Mouse (Mus musculus) adrenal gland, postnatal 10 days (tissue): ENCODE measurements around the gene Hvcn1. TPM values are rescaled to one million over a fixed set of nuclear protein-coding genes. Genes with fewer than 3 reads are reported as not detected.
"Not testable (repeated sequence)": the region's sequence is repeated elsewhere in the genome, so short reads cannot be mapped to it uniquely, and the experiment has no call there.

ENCODE experiments used
- DNase-seq: peaks from one replicate; pipeline ENCODE4 v3.0.0; 2021; ENCODE audit warnings: mixed read lengths
- long read RNA-seq, 2 experiments: library from polyadenylated mRNA; stranded (forward); transcript quantifications; one replicate each; pipeline ENCODE4 v2.0.0; 2021
- total RNA-seq, 2 experiments: library from RNA; stranded (reverse); gene quantifications; 2 replicates each; pipeline ENCODE4 v1.2.3; 2021

Hvcn1 gene
- total RNA-seq, result 1 to 10 TPM; 5.8 to 6.6 TPM
- long read RNA-seq, experiment 1, transcript Hvcn1-201 (8 exons, 2,790 nt), result major isoform, 7 of 14 reads
- long read RNA-seq, experiment 1, partial matches to known transcripts, result 0 of 14 reads
- long read RNA-seq, experiment 1, other reads (novel, unspliced or antisense), result 6 of 14 reads
- long read RNA-seq, experiment 2, transcript Hvcn1-202 (7 exons, 2,805 nt), result major isoform, 5 of 7 reads
- long read RNA-seq, experiment 2, partial matches to known transcripts, result 0 of 7 reads
- long read RNA-seq, experiment 2, other reads (novel, unspliced or antisense), result 1 of 7 reads

DNA sequence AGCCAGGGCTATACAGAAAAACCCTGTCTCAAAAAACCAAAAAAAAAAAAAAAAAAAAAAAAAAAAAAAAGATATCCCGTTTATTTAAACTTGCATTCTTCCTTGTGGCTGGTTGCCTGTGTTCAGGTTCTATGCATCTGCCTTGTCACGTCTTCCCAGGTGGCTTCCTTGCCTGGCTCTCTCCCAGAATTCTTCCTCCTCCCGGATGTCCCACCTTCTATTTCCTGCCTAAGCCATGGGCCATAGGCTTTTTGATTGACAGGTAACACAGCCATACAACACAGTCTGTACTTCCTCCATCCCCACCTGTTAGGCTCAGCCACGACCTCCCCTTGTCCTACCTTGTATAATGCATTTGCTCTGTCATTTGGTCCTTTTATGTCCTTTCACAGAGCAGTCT lies at the start of gene Hvcn1:
Hvcn1 (plus strand) TSS at position 330 of the 400 bp plus-strand sequence.
- DNase-seq, result no peak

DNA sequence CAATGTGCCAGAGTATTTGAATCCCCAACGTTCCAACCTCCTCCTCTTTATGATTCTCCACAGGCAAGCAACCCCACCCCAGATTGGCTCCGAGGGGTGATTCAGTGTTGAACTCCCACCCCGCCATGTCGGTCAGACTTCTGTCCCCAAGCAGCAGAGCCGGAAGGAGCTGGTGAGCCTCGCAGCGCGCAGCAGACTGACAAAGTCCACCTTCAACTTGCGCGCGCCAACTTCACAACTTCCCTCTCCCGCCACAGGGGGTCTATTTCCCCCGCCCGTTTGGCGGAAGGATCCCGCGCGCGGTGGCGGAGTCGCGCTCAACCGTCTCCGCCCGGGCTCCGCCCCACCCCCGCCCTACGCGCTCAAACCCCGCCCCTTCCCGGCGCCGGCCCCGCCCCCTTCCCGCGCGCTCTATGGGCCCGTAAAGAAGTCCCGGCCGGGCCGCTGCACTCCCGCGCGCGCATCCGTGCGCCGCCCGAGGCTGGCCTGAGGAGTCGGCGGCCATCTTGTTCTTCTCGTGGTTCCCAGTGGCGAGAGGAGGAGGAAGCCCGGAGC lies 48.7 kb upstream of the Hvcn1 start, which contains the start of gene Ppp1cc:
Ppp1cc (plus strand) TSS at position 452 of the 555 bp plus-strand sequence.
- DNase-seq, result peak; percentile 97

DNA sequence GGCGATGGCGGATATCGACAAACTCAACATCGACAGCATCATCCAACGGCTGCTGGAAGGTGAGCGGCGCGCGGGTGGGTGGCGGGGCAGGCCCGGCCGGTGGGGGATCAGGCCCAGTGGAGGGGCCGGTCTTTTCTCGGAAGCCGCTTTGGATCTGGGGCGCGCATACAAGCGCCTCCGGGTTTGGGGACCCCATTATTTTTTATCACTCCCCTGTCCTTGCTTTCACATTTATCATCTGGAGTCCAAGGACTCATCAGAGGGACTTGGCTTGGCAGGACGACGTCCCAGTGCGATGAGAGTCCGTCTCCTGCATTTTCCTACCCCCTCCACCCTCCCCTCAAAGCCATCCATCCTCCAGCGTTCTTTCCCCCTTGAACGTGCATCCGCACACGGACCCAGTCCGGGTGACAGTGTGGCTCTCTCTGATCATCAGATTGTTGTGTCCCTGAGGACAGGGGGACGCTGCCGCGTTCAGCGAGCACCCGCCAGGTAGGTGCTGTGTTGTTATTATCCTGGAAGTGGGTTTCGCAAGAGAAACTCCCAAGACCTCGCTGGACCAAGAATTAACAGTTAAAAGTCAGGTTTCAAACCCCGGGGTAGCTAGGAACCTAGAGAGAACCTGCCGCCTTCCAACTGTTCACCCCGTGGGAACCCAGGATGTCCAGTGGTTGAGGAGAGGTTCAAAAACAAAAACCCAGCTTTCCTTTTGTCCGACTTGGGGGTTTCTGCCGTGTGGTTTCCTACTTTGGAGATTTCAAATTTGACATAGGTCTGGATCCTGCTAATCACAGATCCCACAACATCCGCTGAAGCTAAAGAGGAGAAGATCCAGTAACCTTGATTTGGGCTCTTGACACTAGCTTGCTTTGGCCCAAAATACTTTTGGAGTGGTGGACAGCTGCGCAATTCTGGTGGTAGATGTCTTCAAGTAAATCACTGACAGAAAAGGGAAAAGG lies 47.8 kb upstream of the Hvcn1 start:
- DNase-seq, result peak; percentile 53

DNA sequence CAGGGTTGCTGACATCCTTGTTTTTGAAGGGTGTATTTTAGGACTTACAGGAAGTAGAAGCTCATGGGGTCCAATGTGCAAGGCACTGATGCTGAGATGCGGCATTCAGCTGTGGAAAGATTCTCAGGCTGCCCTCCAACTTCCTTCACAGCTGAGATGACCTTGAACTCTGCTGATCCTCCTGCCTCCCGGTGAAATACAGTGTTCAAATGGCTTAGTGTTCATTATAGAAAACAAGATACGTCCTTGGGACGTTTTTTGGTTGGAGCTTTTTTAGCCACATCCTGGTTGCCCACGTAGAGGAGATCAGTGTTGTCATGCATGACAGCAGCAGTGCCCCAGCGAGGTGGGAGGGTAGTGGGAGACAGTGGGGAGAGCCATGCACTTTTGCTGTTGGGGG lies 43.4 kb upstream of the Hvcn1 start:
- no peak for DNase-seq

DNA sequence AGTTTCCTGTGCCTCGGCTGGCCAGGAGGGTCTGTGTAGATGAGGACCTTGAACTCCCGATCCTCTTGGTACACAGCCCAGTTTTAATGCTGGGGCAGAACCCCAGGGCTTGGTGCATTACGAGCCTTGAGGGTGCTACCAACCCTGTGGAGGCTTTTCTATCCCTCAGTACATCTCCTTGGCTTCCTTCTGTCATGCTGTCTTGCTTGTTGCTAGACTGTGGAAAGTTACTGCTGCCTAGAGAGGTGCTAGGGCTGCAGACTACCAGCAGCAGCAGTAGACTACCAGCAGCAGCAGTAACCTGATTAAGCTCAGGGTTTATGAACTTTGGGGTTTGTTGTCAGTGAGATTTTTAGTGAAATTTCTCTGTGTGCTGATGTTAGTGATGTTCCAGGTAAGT lies 42.6 kb upstream of the Hvcn1 start:
- no peak for DNase-seq

DNA sequence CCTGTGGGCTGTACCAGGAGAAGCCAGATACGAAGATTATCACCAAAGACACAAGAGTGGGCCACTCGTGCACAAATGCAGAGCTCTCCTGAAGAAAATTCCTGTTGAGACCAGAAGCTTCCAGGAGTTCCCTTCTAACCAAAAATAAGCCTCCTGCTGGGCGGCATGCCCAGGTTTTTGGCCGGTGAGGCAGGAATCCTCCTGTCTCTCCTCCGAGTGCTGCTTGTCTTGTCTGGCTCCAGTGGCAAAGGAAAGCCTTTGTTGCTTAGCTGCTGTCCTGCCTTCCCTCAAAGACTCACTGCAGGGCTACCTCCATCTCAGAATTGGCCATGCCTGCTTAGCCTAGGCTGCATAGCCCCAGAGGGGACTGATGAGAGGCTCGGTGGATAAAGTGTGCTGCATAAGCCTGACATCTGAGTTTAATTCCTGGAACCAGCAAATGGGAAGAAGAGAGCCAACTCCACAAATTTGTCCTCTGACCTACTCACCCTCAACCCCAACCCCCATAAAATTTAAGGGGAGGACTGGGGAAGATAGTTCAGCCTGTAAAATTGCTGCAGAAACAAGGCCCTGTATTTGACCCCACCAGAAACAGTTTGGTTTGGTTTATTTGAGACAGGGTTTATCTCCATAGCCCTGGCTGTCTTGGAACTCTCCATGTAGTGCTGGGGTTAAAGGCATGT lies 41.2 kb upstream of the Hvcn1 start:
- no peak for DNase-seq

DNA sequence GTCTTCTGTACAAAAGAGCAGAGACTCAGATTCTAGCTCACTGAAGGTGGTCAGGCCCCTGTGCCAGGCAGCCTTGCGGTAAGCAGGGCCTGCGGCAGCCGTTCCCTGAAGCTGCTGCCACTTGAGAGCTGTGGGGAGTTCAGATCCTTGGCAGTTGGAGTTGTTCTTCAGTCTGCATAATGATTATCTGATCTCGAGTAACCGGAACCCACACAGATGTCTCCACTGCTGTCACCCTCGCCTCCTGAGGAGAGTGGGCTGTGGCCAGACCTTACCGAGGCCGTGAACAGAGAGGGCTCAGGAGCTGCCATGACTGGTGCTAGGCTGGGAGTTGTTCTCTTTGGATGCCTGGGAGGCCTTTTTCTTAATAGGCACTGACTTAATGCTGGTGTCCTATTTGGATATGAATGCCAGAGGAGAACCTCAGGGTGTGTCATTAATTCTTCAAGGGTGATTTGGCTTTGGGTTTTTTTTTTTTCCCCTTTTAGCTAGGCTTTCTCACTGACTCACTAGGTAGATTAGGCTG lies 39.9 kb upstream of the Hvcn1 start:
- DNase-seq, result no peak

DNA sequence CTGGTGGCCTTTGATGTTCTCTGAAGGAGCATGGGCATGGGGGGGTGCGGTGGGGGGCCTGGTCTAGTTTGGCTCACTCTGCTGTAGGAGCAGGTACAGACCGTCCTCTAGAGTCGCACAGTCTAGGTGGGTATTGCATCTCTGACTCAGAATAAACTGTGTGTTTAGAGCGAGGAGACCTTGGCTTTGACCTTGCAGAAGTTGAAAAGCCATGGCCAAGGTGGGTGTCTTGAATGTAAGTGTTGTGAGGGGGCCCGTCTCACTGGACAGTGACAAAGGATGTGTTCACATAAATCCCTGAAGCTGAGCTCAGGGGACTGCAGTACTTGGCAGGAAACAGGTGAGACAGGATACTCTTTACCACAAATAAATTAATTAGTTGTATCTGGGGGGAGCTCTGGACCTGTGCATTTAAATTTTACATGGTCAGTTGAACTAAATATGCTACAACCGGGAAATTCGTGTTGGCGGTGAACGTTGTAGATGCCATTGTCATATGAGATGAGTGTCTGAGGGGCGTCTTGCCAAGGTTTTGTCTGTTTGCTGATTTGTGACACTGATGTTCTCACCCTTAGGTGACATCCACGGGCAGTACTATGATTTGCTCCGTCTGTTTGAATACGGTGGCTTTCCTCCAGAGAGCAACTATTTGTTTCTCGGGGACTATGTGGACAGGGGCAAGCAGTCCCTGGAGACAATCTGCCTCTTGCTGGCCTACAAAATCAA lies 38.1 kb upstream of the Hvcn1 start:
- no peak for DNase-seq

DNA sequence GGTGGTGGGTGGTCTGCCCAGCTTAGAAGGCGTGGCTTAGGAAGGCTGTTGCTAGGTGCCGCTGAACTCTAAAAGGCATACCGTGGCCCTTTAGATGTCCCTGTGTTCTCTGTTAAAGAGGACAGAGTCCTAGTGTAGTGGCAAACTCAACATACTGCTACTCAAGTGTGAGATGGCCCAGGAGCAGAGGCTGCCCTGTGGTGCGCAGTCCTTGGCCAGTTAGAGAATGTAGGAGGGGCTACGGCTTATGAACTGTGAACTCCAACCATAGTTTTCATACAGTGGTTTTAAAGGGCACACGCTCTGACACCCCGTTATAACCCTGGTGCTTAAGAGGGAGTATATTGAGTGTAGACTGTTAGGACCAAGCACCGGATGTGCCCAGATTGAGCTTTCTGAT lies 35.5 kb upstream of the Hvcn1 start:
- DNase-seq, result no peak

DNA sequence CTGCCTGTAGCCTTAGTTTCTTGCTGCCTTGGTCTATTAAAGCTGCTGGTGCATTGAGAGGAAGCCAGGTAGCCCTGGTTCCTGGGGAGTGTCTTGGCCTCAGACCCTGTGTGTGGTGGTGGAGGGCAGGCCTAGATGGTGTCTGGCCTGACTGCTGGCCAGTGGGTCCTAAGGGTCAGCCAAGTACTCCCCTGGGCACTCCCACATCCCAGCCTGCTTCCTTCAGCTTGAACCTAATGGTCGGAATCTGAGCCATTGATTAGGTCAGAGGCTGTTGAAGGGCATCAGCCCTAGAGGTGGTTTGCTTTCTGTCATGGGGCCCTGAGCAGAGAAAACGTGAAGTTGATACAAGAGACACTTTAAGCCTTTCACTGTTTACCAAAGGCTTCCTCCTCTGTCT lies 31.2 kb upstream of the Hvcn1 start:
- no peak for DNase-seq

DNA sequence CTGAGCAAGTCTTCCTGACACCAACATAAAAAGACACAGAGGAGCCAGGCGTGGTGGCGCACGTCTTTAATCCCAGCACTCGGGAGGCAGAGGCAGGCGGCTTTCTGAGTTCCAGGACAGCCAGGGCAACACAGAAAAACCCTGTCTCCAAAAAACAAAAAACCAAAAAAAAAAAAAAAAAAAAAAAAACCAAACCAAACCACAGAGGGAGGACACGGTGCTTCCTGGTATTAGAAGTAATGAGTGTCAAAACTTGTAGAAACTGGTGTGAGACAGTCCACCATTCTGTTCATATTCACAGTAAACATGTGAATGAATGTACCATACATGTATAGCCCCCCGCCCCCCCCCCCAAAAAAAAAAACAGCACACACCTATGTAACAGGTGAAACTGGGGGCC lies 30.6 kb upstream of the Hvcn1 start:
- DNase-seq, result no peak

DNA sequence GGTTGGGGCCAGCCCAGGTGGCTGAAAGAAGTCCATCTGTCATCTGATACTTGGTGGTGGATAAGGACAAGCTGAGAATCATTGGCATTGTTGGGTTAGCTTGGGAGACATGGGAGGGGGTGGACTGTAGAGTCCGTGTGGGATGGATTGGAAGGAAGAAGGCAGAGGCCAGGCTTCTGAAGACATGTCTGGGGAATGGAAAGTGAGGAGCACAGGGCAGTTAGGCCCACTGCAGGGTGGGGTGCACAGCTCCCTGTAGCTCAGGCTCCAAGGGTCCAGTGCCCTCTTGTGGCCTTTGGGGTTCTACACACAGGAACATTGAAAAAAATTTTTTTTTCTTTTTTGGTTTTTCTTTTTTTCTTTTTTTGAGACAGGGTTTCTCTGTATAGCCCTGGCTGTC lies 30.2 kb upstream of the Hvcn1 start:
- DNase-seq, result peak; percentile 76

DNA sequence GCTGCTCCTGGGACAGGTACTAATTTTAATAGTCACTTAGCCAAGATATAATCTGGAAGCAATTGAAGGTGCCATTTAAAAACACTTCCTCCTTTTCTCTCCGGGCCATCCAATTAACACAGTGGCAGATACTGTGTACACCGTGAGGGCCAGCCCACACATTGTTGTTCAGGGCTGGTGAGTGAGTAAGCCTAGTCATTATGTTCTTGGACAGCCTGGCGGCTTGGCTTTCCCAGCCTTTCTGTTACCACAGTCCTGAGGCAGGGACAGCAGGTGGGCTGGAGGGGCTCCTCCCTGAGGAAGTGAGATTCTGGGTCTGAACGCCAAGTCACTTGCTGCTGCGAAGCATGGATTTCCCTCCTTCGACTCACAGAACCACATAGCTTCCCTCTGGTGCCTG lies 26.9 kb upstream of the Hvcn1 start:
- no peak for DNase-seq

DNA sequence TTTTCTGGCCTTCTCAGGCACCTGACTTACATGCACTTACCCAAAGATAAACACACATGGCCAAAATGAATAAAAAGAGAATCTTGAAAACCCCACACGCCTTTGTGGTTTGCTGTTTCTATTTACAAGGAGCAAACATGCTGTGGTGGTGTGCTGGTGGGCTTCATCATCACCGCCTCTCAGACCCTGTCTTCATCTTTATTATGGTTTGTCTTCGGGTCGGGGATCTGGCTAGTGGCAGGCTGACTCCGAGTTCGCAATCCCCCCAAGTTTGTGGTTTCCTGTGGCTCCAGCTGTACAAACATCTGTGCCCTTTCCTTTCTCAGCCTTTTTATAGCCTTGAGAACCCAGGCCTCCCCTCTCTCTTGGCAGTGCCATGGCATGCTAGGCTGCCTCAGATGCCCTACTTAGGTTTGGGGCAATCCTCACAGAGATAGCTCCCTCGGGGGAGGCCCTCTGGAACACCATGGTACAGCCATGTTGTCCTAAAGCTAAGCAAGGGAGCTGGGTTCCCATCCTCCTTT lies 22.3 kb upstream of the Hvcn1 start:
- DNase-seq, result no peak

DNA sequence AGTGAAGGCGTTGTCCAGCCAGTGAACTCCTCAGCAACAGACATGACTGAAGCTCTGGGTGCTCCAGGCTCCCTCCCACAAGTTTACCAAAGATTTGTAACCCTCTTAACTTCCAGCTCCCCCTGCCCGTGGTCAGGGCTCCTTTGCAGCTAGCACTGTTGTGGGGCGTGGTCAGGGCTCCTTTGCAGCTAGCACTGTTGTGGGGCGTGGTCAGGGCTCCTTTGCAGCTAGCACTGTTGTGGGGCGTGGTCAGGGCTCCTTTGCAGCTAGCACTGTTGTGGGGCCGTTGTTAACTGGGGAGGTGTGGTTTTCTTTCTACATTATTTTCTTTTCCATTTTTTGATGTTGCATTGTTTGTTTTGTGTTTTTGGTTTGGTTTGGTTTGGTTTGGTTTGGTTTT lies 21.7 kb upstream of the Hvcn1 start:
- not testable (repeated sequence) for DNase-seq

DNA sequence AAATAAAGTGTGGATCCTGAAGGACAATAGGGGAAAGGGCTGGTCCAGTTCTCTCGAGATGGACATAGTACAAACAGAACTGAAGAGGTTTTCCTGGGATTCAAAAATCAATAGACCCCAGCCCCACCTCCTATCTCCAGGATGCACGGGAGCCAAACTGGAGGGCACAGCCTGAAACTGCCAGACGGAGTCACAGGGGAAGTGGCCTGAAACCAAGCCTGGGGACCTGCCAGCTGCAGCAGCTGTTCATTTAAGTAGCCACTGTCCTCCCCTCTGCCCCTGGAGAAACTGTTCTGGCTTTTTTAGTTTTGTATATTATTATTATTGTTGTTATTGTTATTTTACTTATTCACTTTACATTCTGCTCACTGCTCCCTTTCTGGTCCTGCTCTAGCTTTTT lies 17.5 kb upstream of the Hvcn1 start:
- DNase-seq, result no peak

DNA sequence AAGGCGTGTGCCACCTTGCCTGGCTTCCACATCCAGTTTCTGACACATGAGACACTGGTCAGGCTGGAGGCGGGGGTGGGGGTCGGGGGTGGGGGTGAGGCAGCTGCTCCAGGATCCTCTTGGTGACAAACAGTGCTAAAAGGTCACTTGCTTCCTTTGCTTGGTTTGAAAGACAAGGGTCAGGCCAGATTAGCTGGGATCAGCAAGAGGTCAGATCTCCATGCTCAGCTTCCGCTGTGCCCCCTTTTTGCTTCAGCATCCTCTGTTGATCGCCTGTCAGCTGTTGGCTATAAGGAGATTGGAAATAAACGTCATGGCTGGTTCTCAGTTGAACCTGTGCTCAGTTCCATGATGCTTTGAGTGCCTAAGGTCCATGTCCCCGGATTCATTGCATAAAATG lies 16.1 kb upstream of the Hvcn1 start:
- no peak for DNase-seq

DNA sequence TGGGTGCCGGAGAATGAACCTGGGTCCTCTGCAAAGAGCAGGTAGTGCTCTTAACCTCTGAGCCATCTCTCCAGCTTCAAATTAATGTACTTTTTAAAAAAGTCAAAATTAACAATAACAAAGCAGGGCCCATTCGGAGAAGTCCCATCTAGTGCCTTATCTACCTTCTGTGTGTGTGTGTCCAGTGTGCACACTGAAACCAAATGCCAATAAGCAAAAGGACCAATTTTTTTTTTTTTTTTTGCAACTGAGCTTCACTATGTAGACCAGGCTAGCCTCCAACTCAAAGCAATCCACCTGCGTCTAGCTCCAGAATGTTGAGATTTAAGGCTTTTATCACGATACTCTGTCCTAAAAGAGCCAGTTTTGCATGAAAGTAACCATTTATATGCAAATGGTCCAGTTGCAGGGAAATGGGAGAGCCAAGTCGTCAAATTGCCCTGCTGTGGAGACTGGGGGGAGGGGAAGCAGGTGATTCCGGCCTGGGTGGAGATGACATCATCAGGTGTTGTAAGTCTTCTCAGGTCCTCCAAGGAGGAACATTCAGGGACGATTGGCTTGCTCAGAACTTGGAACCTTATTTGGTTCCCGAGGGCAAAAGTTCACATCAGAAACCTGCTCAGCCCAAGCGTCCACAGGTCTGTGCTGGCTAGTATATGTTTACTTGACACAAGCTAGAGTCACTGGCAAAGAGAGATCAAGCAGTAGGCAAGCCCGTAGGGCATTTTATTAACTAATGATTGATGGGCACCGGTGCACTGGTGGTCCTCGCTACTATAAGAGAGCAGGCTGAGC lies 15.1 kb upstream of the Hvcn1 start:
- DNase-seq, result no peak

DNA sequence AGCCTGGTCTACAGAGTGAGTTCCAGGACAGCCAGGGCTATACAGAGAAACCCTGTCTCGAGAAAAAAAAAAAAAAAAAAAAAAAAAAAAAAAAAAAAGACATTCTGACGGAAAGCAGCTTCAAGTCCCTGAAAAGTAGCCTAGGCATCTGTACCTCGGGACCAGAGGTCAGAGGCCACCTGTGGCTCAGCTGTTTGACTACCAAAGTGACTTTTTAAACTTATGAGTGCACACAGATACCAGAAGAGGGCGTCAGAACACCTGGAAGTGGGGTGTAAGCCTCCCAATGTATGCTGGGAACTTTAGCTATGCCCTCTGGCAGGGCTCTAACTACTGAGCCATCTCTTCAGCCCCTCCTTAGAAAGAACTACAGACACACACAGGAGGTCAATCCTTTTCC lies 14.3 kb upstream of the Hvcn1 start:
- no peak for DNase-seq

DNA sequence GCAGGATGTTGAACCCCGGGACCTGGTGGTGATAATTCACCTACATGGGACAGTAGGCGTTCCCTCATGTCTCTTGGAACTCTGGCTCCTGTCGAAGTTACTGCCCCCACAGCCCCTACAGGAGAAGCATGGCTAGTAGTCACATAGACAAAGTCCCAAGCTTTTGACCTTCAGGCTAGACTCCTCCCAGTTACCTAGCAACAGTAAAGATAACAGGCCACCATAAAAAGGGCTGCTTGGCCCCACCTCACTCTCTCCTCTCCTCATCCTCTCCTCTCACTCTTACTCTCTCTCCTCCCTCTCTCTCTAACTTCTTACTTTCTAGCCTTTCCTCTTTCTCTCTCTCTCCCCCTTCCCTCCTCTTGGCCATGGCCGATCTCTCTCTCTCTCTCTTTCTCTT lies 5.7 kb upstream of the Hvcn1 start:
- no peak for DNase-seq

DNA sequence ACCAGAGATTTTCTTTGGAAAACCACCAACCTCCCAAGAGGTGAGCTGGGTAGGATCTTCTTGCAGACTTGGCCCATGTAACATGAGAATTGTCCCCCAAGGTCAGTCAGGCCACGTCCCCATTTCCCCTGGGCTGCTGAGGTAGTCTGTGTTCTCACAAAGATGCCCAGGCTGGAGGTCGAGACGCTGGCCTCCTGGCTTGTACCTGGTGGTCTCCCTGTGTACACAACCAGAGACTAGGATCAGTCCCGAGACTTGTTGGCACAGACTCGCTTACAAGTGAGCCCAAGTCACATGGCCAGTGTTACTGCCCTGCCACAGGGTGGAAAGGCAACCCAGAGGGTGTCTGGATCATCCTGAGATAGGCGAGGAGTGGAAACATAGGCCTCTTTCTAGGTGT lies 4.7 kb upstream of the Hvcn1 start:
- no peak for DNase-seq
